Mouse (Mus musculus): ENCODE measurements around the gene Atp7b.

- TF ChIP-seq CTCF (IDR thresholded peaks at IDR 0.05; ENCODE audit: control insufficient read depth, insufficient read depth, insufficient read length) (no peak), MAX (IDR thresholded peaks at IDR 0.05) (no peak), CEBPB (IDR thresholded peaks at IDR 0.05; ENCODE audit: low read depth) (no peak)
These were observed 24.0 kb downstream of the Atp7b start for GRCm38 (mm10) chr8:22036137-22036536.

Data from C2C12 (cell line).